Mouse (Mus musculus) bone marrow macrophage, adult 2 months (primary cell): ENCODE measurements around the gene Gnb3. TPM values are rescaled to one million over a fixed set of nuclear protein-coding genes. Genes with fewer than 3 reads are reported as not detected.
A peak's percentile ranks its signal among the peaks of the same experiment; 100 is the strongest.

Experiments used
- H3K27ac ChIP-seq: 2 replicates; pipeline ENCODE4 v1.5.1; 2012; ENCODE audit warnings: low read depth, low read length; ENCODE audit not compliant: insufficient read depth
- H3K4me1 ChIP-seq: 2 replicates; pipeline ENCODE4 v1.6.1; 2012; ENCODE audit warnings: low read length; ENCODE audit not compliant: control insufficient read depth, insufficient read depth
- H3K4me3 ChIP-seq: 2 replicates; pipeline ENCODE4 v1.5.1; 2012; ENCODE audit warnings: mild to moderate bottlenecking, low read length, moderate library complexity; ENCODE audit not compliant: insufficient read depth
- CTCF ChIP-seq: IDR thresholded peaks from 2 replicates; pipeline ENCODE4 v1.5.1; 2012; ENCODE audit warnings: low read depth, mild to moderate bottlenecking, low read length, moderate library complexity
- POLR2A ChIP-seq: IDR thresholded peaks from 2 replicates; pipeline ENCODE4 v1.6.1; 2012; ENCODE audit warnings: mild to moderate bottlenecking, low read depth, low read length, borderline replicate concordance
- polyA plus RNA-seq: library from polyadenylated mRNA; stranded (reverse); fragments of >200 nt; gene quantifications from 2 replicates; pipeline ENCODE4 v1.2.4, GENCODE M21; 2012; ENCODE audit not compliant: missing spikeins, insufficient read depth, insufficient read length

Gnb3 gene
- polyA plus RNA-seq, 1 experiment: not detected

DNA sequence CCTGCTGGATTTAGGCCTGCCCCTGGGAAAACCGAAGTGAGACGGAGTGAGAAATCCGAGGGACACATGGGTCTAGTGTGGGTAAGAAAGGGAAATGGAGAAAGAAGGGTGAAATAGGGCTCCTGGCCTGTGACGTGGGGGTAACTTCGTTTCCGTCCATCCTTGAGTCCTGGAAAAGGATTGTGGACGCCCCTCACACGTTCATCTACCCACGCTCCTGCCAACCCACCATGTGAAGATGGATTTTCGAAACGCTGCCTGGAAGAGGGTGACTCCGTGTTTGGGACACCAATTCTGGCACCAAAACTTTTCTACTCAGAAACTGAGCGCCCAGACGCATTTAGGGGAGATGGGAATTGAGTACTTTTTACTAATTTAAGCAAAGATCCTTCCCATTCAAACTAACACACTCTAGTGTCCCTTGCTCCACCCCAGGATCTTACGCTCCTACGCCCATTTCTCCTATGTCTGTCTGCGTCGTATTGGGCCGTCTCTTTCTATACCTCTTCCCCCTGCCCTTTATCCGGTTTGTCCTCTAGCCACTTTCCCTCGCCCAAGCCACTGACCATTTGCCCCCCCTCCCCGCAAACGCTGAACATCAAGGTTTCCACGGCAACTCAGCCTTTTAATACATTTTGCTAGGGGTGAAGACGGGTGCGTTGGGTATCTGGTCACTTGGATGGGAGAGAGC lies 17.9 kb upstream of the Gnb3 start:
- Histone ChIP-seq H3K4me3 (peak overlapping the region; percentile 73), H3K4me1 (peaks cover 24% of the 10 kb centered on the region), H3K27ac (no peak overlapping the region)
- TF ChIP-seq POLR2A (no peak), CTCF (no peak)

DNA sequence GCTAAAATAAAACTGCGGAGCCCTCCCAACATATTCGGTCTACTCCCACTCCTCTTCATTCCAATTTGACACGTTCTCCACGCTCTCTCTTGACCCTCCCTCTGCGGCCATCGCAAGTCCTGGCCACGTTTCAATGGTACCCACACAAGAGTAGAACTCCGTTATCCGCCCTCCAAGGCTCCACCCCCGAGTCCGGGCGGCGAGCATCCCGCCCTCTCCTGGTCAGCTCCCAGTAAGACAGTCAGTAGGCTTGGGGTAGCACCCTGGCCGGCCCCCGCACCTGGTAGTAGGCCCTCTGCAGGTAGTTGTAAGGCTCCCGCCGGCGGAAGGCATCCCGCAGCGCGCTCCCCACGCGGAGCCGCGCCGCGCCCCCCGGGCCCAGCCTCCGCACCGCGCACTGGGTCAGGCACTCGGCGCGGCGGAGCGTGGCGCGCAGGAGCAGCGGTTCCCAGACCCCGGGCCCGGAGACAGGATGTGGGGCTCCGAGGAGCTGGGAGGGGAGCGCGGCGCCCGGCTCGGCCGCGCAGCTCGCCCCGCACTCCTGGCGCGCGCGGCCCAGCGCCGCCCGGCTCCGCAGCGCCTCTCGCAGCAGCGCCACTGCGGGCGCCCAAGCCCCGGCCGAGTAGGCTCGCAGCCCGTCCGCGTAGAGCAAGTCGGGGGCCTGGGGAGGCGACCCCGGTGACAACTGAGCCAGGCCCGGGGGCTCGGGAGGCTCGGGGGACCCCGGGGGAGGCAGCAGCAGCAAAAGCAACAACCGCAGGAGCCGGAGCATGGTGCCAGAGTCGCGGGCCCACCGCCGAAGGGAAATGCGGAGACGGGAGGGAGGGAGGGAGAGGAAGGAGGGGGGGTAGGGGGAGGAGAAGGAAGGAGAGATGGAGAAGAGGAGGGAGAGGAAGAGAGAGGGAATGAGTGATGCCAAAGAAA lies 17.1 kb upstream of the Gnb3 start, which contains the start of gene P3h3:
Gene P3h3, minus strand, starts transcription at position 837 of the 924 bp plus-strand sequence.
- 0 out of 2 replicates have a peak within 1 kb of the TSS, but pooled peaks have one; percentile 19 for H3K27ac ChIP-seq
- H3K4me3 ChIP-seq: peak within 1 kb of the TSS; percentile 73
- no peak for TF ChIP-seq POLR2A
- peak; percentile 41; the same call in 1 of the 2 replicates for TF ChIP-seq CTCF
- H3K4me1 ChIP-seq: peaks cover 21% of the 10 kb centered on the region

DNA sequence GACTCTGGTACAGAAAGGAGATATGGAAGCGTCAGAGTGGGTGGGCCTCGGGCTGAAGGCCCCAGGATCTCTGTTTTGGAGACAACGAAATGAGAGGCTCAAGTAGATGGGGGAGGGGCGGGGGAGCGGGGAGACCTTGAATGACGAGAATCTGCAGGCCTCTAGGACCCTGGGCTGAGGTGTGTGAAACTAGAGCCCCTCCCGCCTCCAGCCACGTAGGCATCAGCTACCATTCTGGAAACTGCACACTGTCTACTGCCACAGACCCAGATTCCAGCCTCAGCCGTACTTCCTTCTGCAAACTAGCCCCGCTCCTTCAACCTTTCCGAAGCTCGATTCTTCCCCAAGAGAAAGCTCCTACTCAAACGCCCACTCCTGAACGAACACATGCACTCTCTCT lies 16.2 kb upstream of the Gnb3 start:
- Histone ChIP-seq H3K27ac (no peak overlapping the region), H3K4me3 (peak overlapping the region; percentile 73), H3K4me1 (peaks cover 17% of the 10 kb centered on the region)
- TF ChIP-seq POLR2A (no peak), CTCF (no peak)

DNA sequence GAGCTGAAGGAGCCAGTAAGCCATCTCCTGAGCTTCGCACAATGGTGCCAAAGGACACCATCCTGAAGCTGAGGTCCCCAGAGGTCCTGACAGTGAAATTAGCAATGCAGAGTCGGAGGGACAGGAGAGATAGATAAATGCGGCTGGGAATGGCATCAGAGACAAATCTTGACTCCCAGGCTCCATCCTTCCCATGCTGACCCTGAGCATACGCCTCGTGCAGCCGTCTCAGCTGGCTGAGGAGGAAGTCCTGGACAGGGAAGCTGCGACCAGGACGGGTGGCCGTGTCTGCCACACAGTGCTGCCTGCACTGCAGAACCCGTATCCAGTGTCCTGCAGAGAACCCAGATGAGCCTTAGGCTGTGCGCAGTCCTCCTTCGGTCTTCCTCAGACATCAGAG lies 14.6 kb upstream of the Gnb3 start:
- H3K27ac ChIP-seq: 0 out of 2 replicates have a peak overlapping the region, but pooled peaks have one; percentile 6
- TF ChIP-seq CTCF (no peak), POLR2A (no peak)
- peaks cover 18% of the 10 kb centered on the region for H3K4me1 ChIP-seq
- H3K4me3 ChIP-seq: no peak overlapping the region

DNA sequence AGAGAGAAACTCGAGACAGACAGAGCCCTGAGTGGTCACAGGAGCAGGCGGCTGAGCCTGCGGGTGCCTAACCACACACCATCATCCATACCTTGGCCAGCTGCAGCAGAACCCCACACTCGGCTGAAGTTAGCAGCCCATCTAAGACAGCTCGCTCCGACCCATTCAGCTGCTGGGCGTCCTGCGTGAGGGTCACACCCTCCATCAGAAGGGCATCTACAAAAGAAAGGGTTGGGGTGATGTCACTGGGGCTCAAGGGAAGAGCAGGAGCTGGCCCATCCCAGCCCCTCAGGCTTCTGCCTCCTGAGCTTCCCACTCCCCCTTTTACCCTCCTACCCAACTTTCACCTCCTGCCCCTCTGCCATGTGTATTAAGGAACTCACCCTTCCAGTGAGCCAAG lies 10.5 kb upstream of the Gnb3 start:
- Histone ChIP-seq H3K27ac (no peak overlapping the region), H3K4me3 (no peak overlapping the region), H3K4me1 (peaks cover 27% of the 10 kb centered on the region)
- no peak for TF ChIP-seq CTCF
- TF ChIP-seq POLR2A: no peak

DNA sequence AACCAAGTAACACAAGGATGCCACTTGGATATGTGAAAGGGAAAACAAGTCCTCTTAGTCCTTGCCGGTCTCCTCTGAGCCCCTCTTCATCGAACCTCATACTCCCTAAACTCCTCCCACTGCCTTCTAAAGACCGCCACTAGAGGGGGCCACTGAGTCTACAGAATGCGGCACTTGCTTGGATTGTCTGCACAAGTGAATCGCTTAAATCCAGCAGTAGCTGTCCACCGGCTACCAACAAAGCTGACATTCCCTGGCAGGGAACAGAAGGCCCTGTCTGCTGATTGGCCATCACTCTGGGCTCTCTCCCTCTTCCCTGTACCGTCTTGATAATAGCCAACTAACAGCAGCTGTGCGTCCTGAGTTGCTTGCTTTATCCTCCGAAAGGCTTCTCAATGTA lies 7.2 kb upstream of the Gnb3 start:
- Histone ChIP-seq H3K4me1 (peaks cover 17% of the 10 kb centered on the region), H3K4me3 (no peak overlapping the region), H3K27ac (no peak overlapping the region)
- TF ChIP-seq POLR2A (no peak), CTCF (peak; percentile 88)

DNA sequence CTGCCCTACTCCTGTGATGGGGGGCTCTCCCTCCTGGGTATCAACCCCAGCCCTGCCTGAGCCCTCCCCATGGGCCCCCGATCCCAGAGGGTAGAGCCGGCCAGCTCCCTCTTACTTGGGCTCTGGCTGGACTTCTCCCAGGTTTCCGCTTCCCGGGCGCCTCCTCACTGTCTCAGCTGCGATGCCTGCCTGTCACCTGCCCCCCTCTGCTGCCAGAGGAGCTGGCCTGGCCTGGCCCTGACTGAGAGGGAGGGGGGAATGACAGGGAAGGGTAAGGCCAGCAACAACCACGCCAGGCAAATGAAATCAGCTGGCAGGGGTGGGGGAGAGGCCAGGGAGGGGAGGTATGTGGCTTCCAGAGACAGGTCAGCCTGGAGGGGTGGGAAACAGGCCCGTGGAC lies 270 bp downstream of the Gnb3 start:
- no peak for TF ChIP-seq POLR2A
- no peak overlapping the region for H3K27ac ChIP-seq
- peaks cover 27% of the 10 kb centered on the region for H3K4me1 ChIP-seq
- H3K4me3 ChIP-seq: no peak overlapping the region

DNA sequence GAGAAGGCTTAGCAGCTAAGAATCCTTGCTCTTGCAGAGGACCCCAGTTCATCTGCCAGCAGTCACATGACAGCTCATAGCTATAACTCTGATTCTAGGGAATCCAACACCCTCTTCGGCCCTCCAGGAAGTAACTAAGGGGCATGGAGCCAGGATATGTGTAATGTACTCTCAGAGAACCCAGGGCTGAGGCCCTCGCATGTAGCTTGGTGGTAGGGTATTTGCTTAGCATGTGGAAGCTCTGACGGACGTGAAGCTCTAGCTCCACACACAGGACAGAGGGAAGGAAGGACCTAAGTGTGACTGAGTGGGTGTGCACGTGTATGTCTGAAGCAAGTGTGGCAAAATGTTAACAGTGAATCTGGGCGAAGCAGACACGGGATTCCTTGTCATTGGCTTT lies 3.7 kb downstream of the Gnb3 start:
- no peak for TF ChIP-seq CTCF
- no peak overlapping the region for H3K4me3 ChIP-seq
- H3K27ac ChIP-seq: no peak overlapping the region
- H3K4me1 ChIP-seq: peaks cover 37% of the 10 kb centered on the region

DNA sequence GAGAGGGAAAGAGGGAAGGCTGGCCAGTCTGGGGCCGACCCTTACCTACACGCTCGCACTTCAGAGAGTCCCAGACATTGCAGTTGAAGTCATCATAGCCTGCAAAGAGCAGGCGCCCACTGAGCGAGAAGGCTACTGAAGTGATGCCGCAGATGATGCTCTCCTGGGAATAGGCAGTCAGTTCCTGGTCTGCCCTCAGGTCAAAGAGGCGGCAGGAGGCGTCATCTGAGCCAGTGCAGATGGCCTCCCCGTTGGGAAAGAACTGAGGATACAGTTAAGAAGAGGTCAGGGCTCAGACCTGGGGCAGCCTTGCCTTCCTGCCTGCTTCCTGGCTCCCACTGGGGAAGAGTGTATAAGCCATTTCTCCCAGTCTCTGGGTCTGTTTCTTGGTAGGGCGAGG lies 4.5 kb downstream of the Gnb3 start:
- Histone ChIP-seq H3K4me3 (no peak overlapping the region), H3K27ac (peak overlapping the region; percentile 91; the same call in 1 of the 2 replicates), H3K4me1 (peaks cover 37% of the 10 kb centered on the region)
- no peak for TF ChIP-seq POLR2A
- TF ChIP-seq CTCF: no peak
